Mouse (Mus musculus) splenic B cell, adult 2 months (primary cell): ENCODE measurements around the gene Entpd4b.
"Not testable (repeated sequence)": the region's sequence is repeated elsewhere in the genome, so short reads cannot be mapped to it uniquely, and the experiment has no call there.

Experiments
- DNase-seq: peaks from one replicate; pipeline ENCODE4 v3.0.0-alpha.2; 2011; ENCODE audit warnings: low read depth, low spot score
- H3K27me3 ChIP-seq: 2 replicates; pipeline ENCODE4 v1.6.1; 2012; ENCODE audit warnings: mild to moderate bottlenecking, low read length, moderate library complexity, mixed read lengths; ENCODE audit not compliant: control insufficient read depth, poor library complexity, insufficient read depth, severe bottlenecking
- H3K36me3 ChIP-seq: 2 replicates; pipeline ENCODE4 v1.6.1; 2012; ENCODE audit warnings: mild to moderate bottlenecking, low read length, moderate library complexity, mixed read lengths; ENCODE audit not compliant: control insufficient read depth, poor library complexity, insufficient read depth, severe bottlenecking

Entpd4b gene

DNA sequence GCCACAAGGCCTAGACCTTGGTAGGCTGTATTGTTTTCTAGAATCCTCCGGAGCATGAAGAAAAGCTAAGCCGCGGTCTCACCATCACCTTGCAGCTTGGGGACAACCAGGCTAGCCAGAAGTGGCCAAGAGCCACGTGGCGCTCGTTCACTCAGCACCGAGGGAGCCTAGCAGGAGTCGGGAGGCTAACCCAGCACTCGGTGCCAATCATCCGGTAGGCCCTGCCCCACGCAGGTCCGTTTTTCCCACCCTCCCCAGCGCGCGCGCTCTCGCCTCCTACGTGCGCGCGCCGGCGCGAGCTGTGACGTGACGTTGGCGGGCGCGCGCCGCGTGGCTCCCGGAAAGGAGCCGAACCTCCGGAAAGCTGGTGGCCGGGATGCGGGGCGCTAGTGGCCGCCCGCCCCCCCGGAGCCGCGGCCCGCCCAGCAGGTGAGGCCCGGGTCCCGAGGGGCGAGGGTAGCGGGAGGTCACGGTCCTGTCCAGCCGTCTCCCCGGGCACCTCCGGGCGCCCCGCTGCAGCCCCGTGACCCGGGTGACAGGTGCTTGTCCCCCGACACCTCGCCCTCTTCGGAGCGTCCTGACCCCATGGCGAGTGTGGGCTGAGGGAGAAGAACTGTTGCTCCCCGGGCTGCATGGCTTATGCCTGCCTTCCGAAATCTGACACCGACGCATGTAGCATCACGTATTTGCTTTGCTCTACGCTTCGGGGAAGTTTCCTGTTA, at the start of gene Entpd4b:
Entpd4b (plus strand) TSS at position 315 of the 722 bp plus-strand sequence.
- not testable (repeated sequence) for DNase-seq, H3K36me3 ChIP-seq, H3K27me3 ChIP-seq

DNA sequence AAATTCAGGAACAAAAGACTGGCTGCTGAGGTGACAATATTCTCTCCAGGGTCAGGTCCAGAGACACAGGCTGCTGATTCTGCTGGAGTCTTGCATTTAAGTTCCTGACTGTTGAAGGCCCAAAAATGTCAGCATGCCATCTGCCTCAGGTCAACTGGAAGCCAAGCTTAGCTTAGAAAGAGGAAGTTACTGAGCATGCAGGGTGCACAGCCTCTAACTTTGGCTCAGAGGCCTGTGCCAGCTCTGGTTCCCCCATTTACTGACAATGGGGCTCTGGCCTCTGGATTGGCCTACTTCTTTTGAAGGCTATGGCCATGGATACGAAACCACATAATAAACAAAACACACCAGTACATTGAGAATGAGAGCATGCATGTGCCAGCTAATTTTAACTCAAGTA, 48.2 kb upstream of the Entpd4b start:
- not testable (repeated sequence) for DNase-seq, H3K27me3 ChIP-seq, H3K36me3 ChIP-seq

- not testable (repeated sequence) for H3K36me3 ChIP-seq, H3K27me3 ChIP-seq, DNase-seq
Observed at GRCm38 (mm10) chr14:69512449-69512848, 42.8 kb upstream of the Entpd4b start, which contains the start of gene Gm27179. Gene Gm27179, minus strand, starts transcription at chr14:69512549.

GRCm38 (mm10) chr14:69520810-69521209, 34.4 kb upstream of the Entpd4b start:
- not testable (repeated sequence) for DNase-seq, H3K27me3 ChIP-seq, H3K36me3 ChIP-seq

- H3K36me3 ChIP-seq, DNase-seq, H3K27me3 ChIP-seq: not testable (repeated sequence)
Observed at GRCm38 (mm10) chr14:69523001-69523400, 32.2 kb upstream of the Entpd4b start.

DNA sequence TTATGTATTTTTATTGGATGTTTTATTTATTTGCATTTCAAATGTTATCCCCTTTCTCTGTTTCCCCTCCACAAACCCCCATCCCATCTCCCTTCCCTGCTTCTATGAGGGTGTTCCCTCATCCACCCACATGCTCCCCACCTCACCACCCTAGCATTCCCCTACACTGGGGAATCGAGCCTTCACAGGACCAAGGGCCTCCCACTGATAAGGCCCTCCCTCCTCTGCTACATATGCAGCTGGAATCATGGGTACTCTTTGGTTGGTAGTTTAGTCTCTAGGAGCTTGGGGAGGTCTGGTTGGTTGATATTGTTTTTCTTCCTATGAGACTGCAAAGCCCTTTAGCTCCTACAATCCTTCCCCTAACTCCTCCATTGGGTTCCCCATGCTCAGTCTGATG, 29.0 kb upstream of the Entpd4b start:
- DNase-seq, H3K27me3 ChIP-seq, H3K36me3 ChIP-seq: not testable (repeated sequence)

DNA sequence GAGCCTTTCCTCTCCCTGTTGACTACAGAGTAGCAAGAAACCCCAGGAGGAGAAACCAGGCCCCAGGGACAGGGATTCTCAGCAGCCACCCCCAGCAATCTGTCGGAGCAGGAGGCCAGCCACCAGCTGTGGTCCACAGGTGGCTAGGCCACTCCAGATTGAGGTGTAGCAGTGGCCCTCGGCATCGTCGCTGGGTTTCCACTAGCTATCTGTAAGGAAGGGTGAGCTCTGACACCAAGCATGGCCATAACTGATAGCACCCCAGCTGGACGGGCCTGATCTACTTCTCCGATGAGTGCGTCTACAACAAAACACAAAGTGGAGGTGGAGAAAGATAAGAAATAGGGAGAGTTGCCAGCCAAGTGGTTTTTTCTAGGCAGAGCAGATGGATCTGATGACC, 18.7 kb upstream of the Entpd4b start:
- DNase-seq, H3K36me3 ChIP-seq, H3K27me3 ChIP-seq: not testable (repeated sequence)

- not testable (repeated sequence) for DNase-seq, H3K36me3 ChIP-seq, H3K27me3 ChIP-seq
Observed at GRCm38 (mm10) chr14:69540113-69540512, 15.1 kb upstream of the Entpd4b start.

- H3K27me3 ChIP-seq, DNase-seq, H3K36me3 ChIP-seq: not testable (repeated sequence)
Observed at GRCm38 (mm10) chr14:69542695-69543094, 12.5 kb upstream of the Entpd4b start.

DNA sequence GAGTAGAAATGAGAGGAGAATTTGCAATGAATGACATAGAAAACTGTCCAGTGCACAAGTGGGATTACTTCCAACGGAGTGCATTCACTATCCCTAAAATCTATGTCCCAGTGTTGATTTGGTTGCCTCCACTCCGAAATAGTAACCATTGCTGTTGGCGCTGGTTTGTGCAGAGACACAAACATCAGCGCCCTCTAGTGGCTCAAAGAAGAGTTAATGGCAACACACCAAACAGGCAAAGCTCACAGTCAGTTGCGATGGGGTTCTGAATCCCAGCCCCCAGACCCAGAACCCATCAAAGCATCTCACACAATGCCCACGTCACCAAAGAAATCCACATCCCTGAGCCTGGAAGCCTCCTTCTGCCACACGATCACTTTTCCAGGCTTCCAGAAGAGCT, 11.2 kb upstream of the Entpd4b start:
- H3K27me3 ChIP-seq, H3K36me3 ChIP-seq, DNase-seq: not testable (repeated sequence)

DNA sequence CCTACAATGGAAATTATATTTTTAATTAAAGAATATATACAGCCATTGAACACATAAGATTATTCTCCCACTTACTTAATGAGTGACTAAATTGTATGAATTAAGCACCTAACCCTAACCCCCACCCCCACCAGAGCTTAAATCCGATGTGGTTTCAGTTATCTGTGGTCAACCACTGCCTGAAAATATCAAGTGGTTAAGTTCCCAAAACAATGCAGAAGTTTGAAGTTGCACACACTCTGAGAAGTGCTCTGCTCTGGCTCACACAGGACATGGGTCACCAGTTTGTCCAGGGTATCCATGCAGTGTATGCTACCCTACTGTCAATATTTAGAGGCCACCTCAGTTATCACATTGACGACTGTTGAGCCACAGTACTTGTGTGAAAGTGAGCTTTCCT, 10.2 kb upstream of the Entpd4b start:
- not testable (repeated sequence) for H3K27me3 ChIP-seq, DNase-seq, H3K36me3 ChIP-seq

DNA sequence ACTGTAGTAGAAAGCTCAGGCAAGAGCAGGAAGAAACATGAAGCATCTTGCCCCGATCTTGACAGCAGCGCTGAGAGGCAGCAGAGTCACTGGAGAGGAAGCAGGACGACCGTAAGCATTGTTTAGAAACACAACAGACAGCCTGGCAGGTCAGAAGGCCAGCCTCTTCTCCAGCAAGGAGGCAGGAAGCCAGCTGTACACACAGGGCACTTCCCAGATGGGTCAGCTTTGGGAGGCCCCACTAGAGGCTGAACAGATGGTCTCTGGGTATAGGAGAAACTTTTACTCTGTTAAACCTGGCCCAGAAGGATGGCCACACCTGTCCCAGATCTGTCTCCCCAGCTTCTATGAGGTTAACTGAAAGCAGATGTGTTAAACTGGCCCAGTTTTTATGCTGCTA, 7.9 kb upstream of the Entpd4b start:
- not testable (repeated sequence) for H3K36me3 ChIP-seq, H3K27me3 ChIP-seq, DNase-seq

DNA sequence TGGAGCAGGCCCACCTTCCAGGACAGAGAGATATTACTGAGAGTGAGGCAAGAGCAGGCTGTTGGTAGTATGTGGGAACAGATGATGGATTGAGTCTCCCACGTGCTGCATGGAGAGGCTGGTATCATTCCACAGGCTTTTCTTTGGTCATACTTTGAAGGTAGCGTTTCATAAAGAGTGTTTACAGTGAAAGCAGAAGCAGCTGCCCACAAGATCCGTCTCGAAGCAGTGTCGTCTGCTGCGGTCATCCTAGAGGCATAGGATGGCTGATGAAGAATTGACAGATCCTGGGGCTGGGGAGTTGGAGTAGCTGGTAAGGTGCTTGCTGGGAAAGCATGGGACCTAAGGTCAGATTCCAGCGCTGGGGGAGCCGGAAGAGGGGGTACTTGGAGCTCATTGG, 1.6 kb downstream of the Entpd4b start:
- not testable (repeated sequence) for DNase-seq, H3K27me3 ChIP-seq, H3K36me3 ChIP-seq

DNA sequence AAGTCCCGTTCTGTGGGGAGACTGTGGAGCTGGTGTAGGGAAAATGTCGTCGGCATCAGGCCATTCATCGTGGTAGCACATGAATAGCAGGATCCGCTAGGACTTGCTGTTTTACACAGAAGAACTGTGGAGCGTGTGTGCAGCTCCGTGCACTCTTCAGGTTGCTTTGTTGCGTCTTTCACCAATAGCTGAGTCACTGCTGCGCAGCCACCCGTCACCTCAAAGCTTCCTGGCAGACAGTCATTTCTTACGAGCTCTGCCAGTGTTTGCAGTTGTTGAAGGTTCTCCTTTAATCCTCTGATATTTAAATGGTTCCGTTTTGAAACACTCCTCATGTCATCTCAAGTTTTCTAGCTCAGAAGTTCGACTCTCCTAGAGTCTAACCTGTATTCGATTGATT, 2.3 kb downstream of the Entpd4b start:
- not testable (repeated sequence) for DNase-seq, H3K36me3 ChIP-seq, H3K27me3 ChIP-seq
